Mouse (Mus musculus) brain, embryonic 14.5 days (tissue): Measurements from ENCODE around the gene Msi2.

ENCODE experiments used
- CTCF ChIP-seq: fragments of 200-500 bp; IDR thresholded peaks from 2 replicates; pipeline ENCODE4 v1.5.1; 2012; ENCODE audit warnings: inconsistent platforms, mild to moderate bottlenecking, moderate library complexity, borderline replicate concordance; ENCODE audit not compliant: insufficient read depth, insufficient read length; ENCODE audit errors: extremely low read depth
- POLR2A ChIP-seq: fragments of 200-500 bp; IDR thresholded peaks from 2 replicates; pipeline ENCODE4 v1.6.1; 2012; ENCODE audit warnings: mild to moderate bottlenecking, inconsistent platforms, borderline replicate concordance; ENCODE audit not compliant: poor library complexity, insufficient read depth, insufficient read length, severe bottlenecking; ENCODE audit errors: extremely low read depth

- TF ChIP-seq CTCF (no peak), POLR2A (no peak)
Observed at GRCm38 (mm10) chr11:88534331-88534929, 183.9 kb downstream of the Msi2 start.
